Mouse (Mus musculus): ENCODE measurements around the gene Opcml. TPM values are rescaled to one million over a fixed set of nuclear protein-coding genes. Genes with fewer than 3 reads are reported as not detected.

The Opcml gene
- polyA plus RNA-seq, 1 experiment from 2014 or later = 0.31 TPM

- H3K27me3 ChIP-seq = peaks cover 17% of the 10 kb centered on the region
- WGBS (ENCODE audit: insufficient replicate concordance) = 70% methylated on average over 1 of the region's 1 CpGs
- H3K9me3 ChIP-seq (replicated peaks) = no peaks in the 10 kb centered on the region
- no peak overlapping the region for H3K4me2 ChIP-seq
- ATAC-seq (ENCODE audit: low read depth) (no peak), DNase-seq (no peak)
- H3K36me3 ChIP-seq = no peaks in the 10 kb centered on the region
- no peak overlapping the region for H3K9ac ChIP-seq
- no peak overlapping the region for H3K4me3 ChIP-seq (replicated peaks)
- H3K4me1 ChIP-seq (replicated peaks) = no peaks in the 10 kb centered on the region
- H3K27ac ChIP-seq = no peak overlapping the region
These were observed 6.0 kb downstream of the Opcml start for GRCm38 (mm10) chr9:27796535-27796934.

GRCm38 (mm10) chr9:27800992-27801391, 10.4 kb downstream of the Opcml start:
- whole genome bisulfite sequencing (ENCODE audit: insufficient replicate concordance) = 27% methylated on average over 2 of the region's 2 CpGs
- H3K4me1 ChIP-seq (replicated peaks) = no peaks in the 10 kb centered on the region
- no peak overlapping the region for H3K4me3 ChIP-seq (replicated peaks)
- H3K9me3 ChIP-seq (replicated peaks) = no peaks in the 10 kb centered on the region
- no peak overlapping the region for H3K27ac ChIP-seq
- no peaks in the 10 kb centered on the region for H3K27me3 ChIP-seq
- no peaks in the 10 kb centered on the region for H3K36me3 ChIP-seq
- no peak overlapping the region for H3K9ac ChIP-seq
- DNase-seq = no peak
- H3K4me2 ChIP-seq = no peak overlapping the region
- no peak for ATAC-seq (ENCODE audit: low read depth)

- Histone ChIP-seq H3K4me1 (replicated peaks) (no peaks in the 10 kb centered on the region), H3K27me3 (no peaks in the 10 kb centered on the region), H3K9me3 (replicated peaks) (no peaks in the 10 kb centered on the region), H3K36me3 (no peaks in the 10 kb centered on the region), H3K9ac (no peak overlapping the region), H3K27ac (no peak overlapping the region), H3K4me2 (no peak overlapping the region), H3K4me3 (replicated peaks) (no peak overlapping the region)
- 60% methylated on average over 3 of the region's 3 CpGs for WGBS (ENCODE audit: insufficient replicate concordance)
- ATAC-seq (ENCODE audit: low read depth) = no peak
- no peak for DNase-seq
These were observed 11.2 kb downstream of the Opcml start for GRCm38 (mm10) chr9:27801807-27802206.

GRCm38 (mm10) chr9:27802379-27802778, 11.8 kb downstream of the Opcml start:
- no peaks in the 10 kb centered on the region for H3K27me3 ChIP-seq
- H3K4me2 ChIP-seq = no peak overlapping the region
- H3K9me3 ChIP-seq (replicated peaks) = no peaks in the 10 kb centered on the region
- DNase-seq (no peak), ATAC-seq (ENCODE audit: low read depth) (no peak)
- no peak overlapping the region for H3K27ac ChIP-seq
- H3K4me1 ChIP-seq (replicated peaks) = no peaks in the 10 kb centered on the region
- H3K9ac ChIP-seq = no peak overlapping the region
- no peak overlapping the region for H3K4me3 ChIP-seq (replicated peaks)
- H3K36me3 ChIP-seq = no peaks in the 10 kb centered on the region

GRCm38 (mm10) chr9:27804461-27804860, 13.9 kb downstream of the Opcml start:
- Histone ChIP-seq H3K27me3 (no peaks in the 10 kb centered on the region), H3K4me1 (replicated peaks) (no peaks in the 10 kb centered on the region), H3K27ac (no peak overlapping the region), H3K9me3 (replicated peaks) (no peaks in the 10 kb centered on the region), H3K9ac (no peak overlapping the region), H3K4me3 (replicated peaks) (no peak overlapping the region), H3K4me2 (no peak overlapping the region), H3K36me3 (no peaks in the 10 kb centered on the region)
- 77% methylated on average over 3 of the region's 3 CpGs for WGBS (ENCODE audit: insufficient replicate concordance)
- ATAC-seq (ENCODE audit: low read depth) (no peak), DNase-seq (no peak)

- H3K9me3 ChIP-seq (replicated peaks) = no peaks in the 10 kb centered on the region
- H3K4me2 ChIP-seq = no peak overlapping the region
- no peak overlapping the region for H3K4me3 ChIP-seq (replicated peaks)
- H3K27ac ChIP-seq = no peak overlapping the region
- no peaks in the 10 kb centered on the region for H3K36me3 ChIP-seq
- DNase-seq = no peak
- H3K27me3 ChIP-seq = no peaks in the 10 kb centered on the region
- 70% methylated on average over 8 of the region's 8 CpGs for WGBS (ENCODE audit: insufficient replicate concordance)
- ATAC-seq (ENCODE audit: low read depth) = no peak
- no peak overlapping the region for H3K9ac ChIP-seq
- H3K4me1 ChIP-seq (replicated peaks) = no peaks in the 10 kb centered on the region
These were observed 19.2 kb downstream of the Opcml start for GRCm38 (mm10) chr9:27809741-27810140.

GRCm38 (mm10) chr9:27813207-27813790, 22.7 kb downstream of the Opcml start:
- no peak for ATAC-seq (ENCODE audit: low read depth)
- Histone ChIP-seq H3K4me3 (replicated peaks) (no peak overlapping the region), H3K9me3 (replicated peaks) (no peaks in the 10 kb centered on the region), H3K4me2 (no peak overlapping the region), H3K4me1 (replicated peaks) (no peaks in the 10 kb centered on the region), H3K9ac (no peak overlapping the region), H3K36me3 (no peaks in the 10 kb centered on the region), H3K27me3 (no peaks in the 10 kb centered on the region), H3K27ac (no peak overlapping the region)
- whole genome bisulfite sequencing (ENCODE audit: insufficient replicate concordance) = 24% methylated on average over 3 of the region's 3 CpGs
- DNase-seq = no peak

- Histone ChIP-seq H3K4me3 (replicated peaks) (no peak overlapping the region), H3K4me2 (no peak overlapping the region), H3K4me1 (replicated peaks) (no peaks in the 10 kb centered on the region), H3K36me3 (no peaks in the 10 kb centered on the region), H3K9me3 (replicated peaks) (no peaks in the 10 kb centered on the region), H3K9ac (no peak overlapping the region), H3K27me3 (no peaks in the 10 kb centered on the region), H3K27ac (no peak overlapping the region)
- ATAC-seq (ENCODE audit: low read depth) (no peak), DNase-seq (no peak)
- WGBS (ENCODE audit: insufficient replicate concordance) = 12% methylated on average over 2 of the region's 2 CpGs
These were observed 23.6 kb downstream of the Opcml start for GRCm38 (mm10) chr9:27814161-27814560.

- DNase-seq (no peak), ATAC-seq (ENCODE audit: low read depth) (no peak)
- no peak overlapping the region for H3K27ac ChIP-seq
- H3K4me2 ChIP-seq = no peak overlapping the region
- H3K9ac ChIP-seq = no peak overlapping the region
- H3K4me1 ChIP-seq (replicated peaks) = no peaks in the 10 kb centered on the region
- 35% methylated on average over 1 of the region's 1 CpGs for WGBS (ENCODE audit: insufficient replicate concordance)
- no peaks in the 10 kb centered on the region for H3K27me3 ChIP-seq
- H3K4me3 ChIP-seq (replicated peaks) = no peak overlapping the region
- no peaks in the 10 kb centered on the region for H3K36me3 ChIP-seq
- no peaks in the 10 kb centered on the region for H3K9me3 ChIP-seq (replicated peaks)
These were observed 30.6 kb downstream of the Opcml start for GRCm38 (mm10) chr9:27821197-27821596.

GRCm38 (mm10) chr9:27822681-27823080, 32.1 kb downstream of the Opcml start:
- Histone ChIP-seq H3K27ac (no peak overlapping the region), H3K9ac (no peak overlapping the region), H3K9me3 (replicated peaks) (no peaks in the 10 kb centered on the region), H3K36me3 (no peaks in the 10 kb centered on the region), H3K4me2 (no peak overlapping the region), H3K4me3 (replicated peaks) (no peak overlapping the region), H3K27me3 (no peaks in the 10 kb centered on the region), H3K4me1 (replicated peaks) (no peaks in the 10 kb centered on the region)
- WGBS (ENCODE audit: insufficient replicate concordance) = 68% methylated on average over 6 of the region's 6 CpGs
- no peak for DNase-seq
- no peak for ATAC-seq (ENCODE audit: low read depth)

- WGBS (ENCODE audit: insufficient replicate concordance) = 55% methylated on average over 7 of the region's 7 CpGs
- H3K4me2 ChIP-seq = no peak overlapping the region
- H3K27ac ChIP-seq = no peak overlapping the region
- no peak overlapping the region for H3K4me3 ChIP-seq (replicated peaks)
- no peaks in the 10 kb centered on the region for H3K9me3 ChIP-seq (replicated peaks)
- no peak for DNase-seq
- no peak overlapping the region for H3K9ac ChIP-seq
- ATAC-seq (ENCODE audit: low read depth) = no peak
- H3K36me3 ChIP-seq = no peaks in the 10 kb centered on the region
- no peaks in the 10 kb centered on the region for H3K4me1 ChIP-seq (replicated peaks)
- H3K27me3 ChIP-seq = no peaks in the 10 kb centered on the region
These were observed 33.8 kb downstream of the Opcml start for GRCm38 (mm10) chr9:27824424-27824823.

- Histone ChIP-seq H3K4me1 (replicated peaks) (no peaks in the 10 kb centered on the region), H3K36me3 (no peaks in the 10 kb centered on the region), H3K4me3 (replicated peaks) (no peak overlapping the region), H3K9ac (no peak overlapping the region), H3K9me3 (replicated peaks) (no peaks in the 10 kb centered on the region), H3K27me3 (no peaks in the 10 kb centered on the region), H3K4me2 (no peak overlapping the region), H3K27ac (no peak overlapping the region)
- ATAC-seq (ENCODE audit: low read depth) (no peak), DNase-seq (no peak)
- WGBS (ENCODE audit: insufficient replicate concordance) = 56% methylated on average over 5 of the region's 5 CpGs
These were observed 39.9 kb downstream of the Opcml start for GRCm38 (mm10) chr9:27830519-27830918.

All from liver, embryonic 13.5 days (tissue).